Mouse (Mus musculus) thymus, postnatal 0 days (tissue): ENCODE results near the gene Hoxa7. TPM values are rescaled to one million over a fixed set of nuclear protein-coding genes. Genes with fewer than 3 reads are reported as not detected.
A peak's percentile ranks its signal among the peaks of the same experiment; 100 is the strongest.

Experiments
- DNase-seq: peaks from one replicate; pipeline ENCODE4 v3.0.0-alpha.2; 2015; ENCODE audit warnings: low spot score
- polyA plus RNA-seq: library from polyadenylated mRNA; unstranded; fragments of >200 nt; fragmentation: Nextera tagmentation; extraction: Ambion mirVana; gene quantifications from 2 replicates; pipeline ENCODE4 v1.2.1, GENCODE M21; 2015

Gene Hoxa7
- polyA plus RNA-seq, 1 experiment from 2014 or later: 1.4 TPM

- no peak for DNase-seq
Observed at GRCm38 (mm10) chr6:52253511-52254500, 32.2 kb upstream of the Hoxa7 start.

DNA sequence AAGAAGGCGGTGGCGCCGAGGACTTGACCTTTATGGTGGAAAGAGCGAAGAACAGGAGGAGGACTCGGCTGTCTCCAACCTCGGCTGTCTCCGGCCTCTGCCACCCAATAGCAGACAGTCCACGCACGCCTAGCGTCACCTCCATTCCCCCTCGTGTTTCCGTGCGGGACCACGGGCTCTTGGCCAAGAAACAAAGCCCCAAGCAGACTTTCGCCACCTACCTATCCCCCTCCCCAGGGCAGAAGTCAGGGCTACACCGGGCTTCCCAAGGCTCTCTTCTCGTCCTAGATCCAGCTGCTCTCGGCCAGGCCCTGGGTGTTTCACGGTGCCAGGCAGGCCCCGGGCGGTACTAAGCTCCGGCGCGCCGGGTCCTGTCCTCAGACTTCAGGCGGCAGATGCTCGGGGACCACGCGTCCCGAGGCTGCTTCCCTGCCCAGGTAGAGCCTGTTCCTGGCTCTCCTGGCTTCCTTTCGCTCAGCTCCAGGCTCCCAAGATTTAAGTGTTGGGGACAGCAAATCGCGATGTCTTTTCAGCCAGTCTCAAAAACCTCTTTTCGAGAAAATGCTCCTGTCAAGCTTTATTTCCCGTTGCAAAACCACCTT is 31.2 kb upstream of the Hoxa7 start:
- no peak for DNase-seq

- no peak for DNase-seq
Observed at GRCm38 (mm10) chr6:52252016-52252774, 30.5 kb upstream of the Hoxa7 start.

GRCm38 (mm10) chr6:52251177-52251879 is 29.7 kb upstream of the Hoxa7 start:
- no peak for DNase-seq

- DNase-seq: no peak
Observed at GRCm38 (mm10) chr6:52249826-52250225, 28.2 kb upstream of the Hoxa7 start.

- no peak for DNase-seq
Observed at GRCm38 (mm10) chr6:52249415-52249738, 27.7 kb upstream of the Hoxa7 start.

- DNase-seq: no peak
Observed at GRCm38 (mm10) chr6:52248638-52249414, 27.2 kb upstream of the Hoxa7 start.

- DNase-seq: no peak
Observed at GRCm38 (mm10) chr6:52247766-52248637, 26.3 kb upstream of the Hoxa7 start.

GRCm38 (mm10) chr6:52246916-52247315 is 25.3 kb upstream of the Hoxa7 start:
- DNase-seq: no peak

- DNase-seq: no peak
Observed at GRCm38 (mm10) chr6:52246403-52246803, 24.7 kb upstream of the Hoxa7 start.

DNA sequence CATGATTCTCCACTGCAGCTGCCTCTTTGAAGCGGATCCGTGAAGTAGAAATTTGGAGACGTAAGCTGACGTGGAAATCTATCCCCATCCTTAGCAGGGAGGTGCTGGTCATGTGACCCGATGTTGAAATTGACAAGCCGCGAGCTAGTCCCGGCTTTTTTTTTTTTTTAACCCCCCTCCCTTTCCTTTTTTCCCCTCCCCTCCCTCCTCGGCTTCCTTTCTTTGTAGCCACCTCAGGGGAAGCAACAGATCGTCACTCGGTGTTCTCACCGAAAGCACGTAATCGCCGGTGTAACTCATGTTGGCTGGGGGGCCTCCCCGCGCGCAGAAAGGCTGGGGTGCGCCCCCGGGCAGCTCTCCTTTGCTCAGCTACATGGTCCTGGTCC is 24.1 kb upstream of the Hoxa7 start, which contains the start of gene Hoxa11:
Gene Hoxa11, minus strand, starts transcription at position 54 of the 386 bp plus-strand sequence.
- DNase-seq: no peak

- DNase-seq: no peak
Observed at GRCm38 (mm10) chr6:52245040-52245756, 23.5 kb upstream of the Hoxa7 start.

DNA sequence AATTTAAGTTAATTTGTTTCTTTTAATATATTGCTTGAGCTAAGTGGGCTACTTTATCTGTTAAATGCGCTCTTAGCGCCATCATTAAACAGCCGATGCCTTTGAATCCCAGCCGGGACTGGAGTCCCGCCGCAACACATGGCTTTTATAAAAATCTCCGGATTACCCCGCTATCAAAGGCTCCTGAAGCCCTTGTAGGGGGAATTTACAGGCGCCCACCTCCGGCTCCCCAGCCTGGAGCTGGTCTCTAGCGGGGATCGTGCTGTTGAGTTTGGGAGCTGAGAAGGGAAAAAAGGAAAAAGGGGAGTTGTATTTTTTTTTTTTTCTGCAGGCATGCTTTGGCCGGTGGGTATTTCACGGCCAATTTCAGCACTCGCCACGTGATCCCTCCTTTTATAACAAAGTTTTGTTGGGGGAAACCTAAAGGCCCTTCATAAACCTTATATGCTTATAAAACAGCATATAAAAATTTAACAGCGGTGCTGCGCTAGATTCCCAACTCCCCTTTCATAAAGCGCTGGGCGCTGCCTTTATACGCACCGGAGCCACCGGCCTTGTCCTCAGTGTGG is 22.9 kb upstream of the Hoxa7 start:
- DNase-seq: no peak

- no peak for DNase-seq
Observed at GRCm38 (mm10) chr6:52243681-52244121, 22.0 kb upstream of the Hoxa7 start.

DNA sequence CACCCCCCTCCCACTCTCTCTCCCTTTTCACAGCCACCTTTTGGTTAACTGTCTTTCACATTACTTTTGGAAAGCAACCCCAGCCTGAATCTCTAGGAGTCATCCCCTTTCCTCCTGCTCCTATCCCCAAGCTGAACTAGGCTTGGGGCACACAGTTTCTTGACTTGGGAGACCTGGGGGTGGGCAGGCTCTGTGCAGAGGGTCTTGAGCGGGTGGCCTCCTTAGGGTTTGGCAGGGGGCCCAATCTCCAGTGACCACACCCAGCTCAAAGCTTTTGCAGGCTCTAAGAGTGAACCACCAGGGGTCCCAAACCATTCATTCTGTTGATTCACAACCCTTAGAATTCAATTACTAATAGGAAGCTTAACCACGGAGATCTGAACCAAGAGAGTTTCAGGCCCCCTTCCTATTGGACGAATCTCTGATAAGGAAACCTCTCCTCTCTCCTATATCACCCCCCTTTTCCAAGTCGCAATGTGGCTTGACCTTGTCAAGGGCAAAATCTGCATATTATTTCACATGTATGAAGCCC is 21.2 kb upstream of the Hoxa7 start:
- no peak for DNase-seq

DNA sequence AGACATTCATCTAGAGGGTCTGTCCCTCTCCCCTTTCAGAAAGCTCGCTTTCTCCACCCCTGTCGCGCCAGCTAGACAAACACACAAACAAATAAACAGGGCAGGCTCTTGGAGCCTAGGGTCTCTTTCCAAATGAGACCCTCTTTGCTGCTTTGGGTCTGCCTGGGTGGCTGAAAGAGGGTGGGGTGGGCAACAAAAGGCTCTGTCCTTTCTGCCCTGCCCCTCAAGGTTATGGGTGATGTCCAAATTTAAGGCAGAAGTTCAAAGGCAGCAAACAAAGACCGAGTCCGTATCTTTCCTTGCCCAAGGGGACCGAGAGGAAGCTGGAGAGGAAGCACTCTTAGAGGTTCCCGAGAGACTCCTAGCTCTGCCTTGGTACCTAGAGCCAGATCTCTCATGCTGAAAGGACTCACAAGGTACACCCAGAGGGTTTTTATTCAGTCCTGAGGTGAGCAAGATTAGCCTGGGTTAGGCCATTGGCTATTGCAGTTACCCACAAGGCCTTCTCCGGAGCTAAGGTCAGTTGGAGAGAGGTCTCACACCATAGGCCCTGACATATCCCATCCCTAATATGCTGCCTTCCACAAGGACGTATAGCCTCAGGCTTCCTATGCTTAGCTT is 19.5 kb upstream of the Hoxa7 start:
- DNase-seq: no peak

DNA sequence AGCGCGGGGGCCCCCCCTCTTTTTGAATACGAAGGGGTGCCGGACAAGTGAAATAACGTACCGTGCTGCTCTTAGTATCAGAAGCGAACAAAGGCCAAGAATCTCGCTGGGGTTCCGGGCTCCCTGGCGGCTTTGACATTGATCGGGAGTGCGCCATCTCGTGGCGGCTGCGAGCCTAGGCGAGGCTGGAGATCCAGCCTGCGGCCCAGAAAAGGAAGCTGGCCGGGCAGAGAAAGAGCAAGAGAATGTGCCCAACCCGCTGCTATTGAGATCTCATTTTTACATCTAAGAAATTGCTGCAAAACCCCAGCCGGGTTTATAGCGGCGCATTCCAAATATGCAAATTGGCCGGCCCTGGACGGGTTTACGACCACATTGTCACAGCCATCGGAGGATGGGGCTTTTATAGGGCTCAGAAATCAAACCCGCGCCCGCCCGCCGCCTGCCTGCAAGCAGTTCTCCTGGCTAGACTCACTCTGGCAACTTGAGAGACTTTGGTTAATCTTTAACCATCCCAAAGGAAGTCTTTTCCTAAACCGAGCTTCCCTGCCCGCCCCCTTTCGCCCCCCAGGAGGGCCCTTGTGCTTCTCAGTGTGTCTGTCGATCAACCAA is 18.8 kb upstream of the Hoxa7 start, which contains the start of gene Hoxa10:
Gene Hoxa10, minus strand, starts transcription at position 466 of the 612 bp plus-strand sequence.
- peak; percentile 74 for DNase-seq
